Mouse (Mus musculus): ENCODE measurements at regions not wholly inside any gene's neighbourhood (a gene's known extent, or its start where the extent isn't known, plus 50 kb on each side); places are given as distances from the start of the nearest gene placed in this dataset.

GRCm38 (mm10) chr3:18299502-18299901 is 351.3 kb downstream of the Cypt12 start:
- TF ChIP-seq CTCF (IDR thresholded peaks at IDR 0.05; ENCODE audit: borderline replicate concordance, control insufficient read depth, extremely low read depth, insufficient read depth, low read length, poor library complexity) (no peak), POLR2A (IDR thresholded peaks at IDR 0.05; ENCODE audit: control insufficient read depth, extremely low read depth, insufficient read depth, low read length, poor library complexity) (no peak)

Data from thymus, adult 2 months (tissue).